Mouse (Mus musculus): ENCODE measurements at regions not wholly inside any gene's neighbourhood (a gene's known extent, or its start where the extent isn't known, plus 50 kb on each side); places are given as distances from the start of the nearest gene placed in this dataset.

DNA sequence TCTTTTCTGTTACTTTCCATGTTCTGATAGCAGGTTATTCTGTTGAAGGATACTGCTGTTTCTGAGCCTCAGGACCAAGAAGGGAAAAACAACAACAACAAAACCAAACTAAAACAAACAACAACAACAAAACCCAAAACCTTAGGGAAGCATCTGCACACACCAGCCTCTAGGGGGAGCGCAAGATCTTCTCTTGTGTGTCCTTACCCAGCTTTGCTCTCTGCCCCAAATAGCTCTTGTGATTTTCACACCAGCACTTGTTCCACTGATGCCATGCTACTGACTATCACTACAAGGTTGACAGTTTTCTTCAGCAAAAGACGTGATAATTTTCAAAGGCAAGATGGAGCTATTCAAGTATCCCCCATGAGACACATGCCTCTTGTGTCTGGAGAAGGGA is 59.8 kb upstream of the Nrg3 start:
- peak in 1 of 2 experiments; percentile 6 for DNase-seq (ENCODE audit: low spot score in 2 of 2)
